Mouse (Mus musculus): ENCODE results near the gene Gucy2c. TPM values are rescaled to one million over a fixed set of nuclear protein-coding genes. Genes with fewer than 3 reads are reported as not detected.
A peak's percentile ranks its signal among the peaks of the same experiment; 100 is the strongest.

Gucy2c gene
- polyA plus RNA-seq, 1 experiment from 2014 or later, result 0.04 TPM

DNA sequence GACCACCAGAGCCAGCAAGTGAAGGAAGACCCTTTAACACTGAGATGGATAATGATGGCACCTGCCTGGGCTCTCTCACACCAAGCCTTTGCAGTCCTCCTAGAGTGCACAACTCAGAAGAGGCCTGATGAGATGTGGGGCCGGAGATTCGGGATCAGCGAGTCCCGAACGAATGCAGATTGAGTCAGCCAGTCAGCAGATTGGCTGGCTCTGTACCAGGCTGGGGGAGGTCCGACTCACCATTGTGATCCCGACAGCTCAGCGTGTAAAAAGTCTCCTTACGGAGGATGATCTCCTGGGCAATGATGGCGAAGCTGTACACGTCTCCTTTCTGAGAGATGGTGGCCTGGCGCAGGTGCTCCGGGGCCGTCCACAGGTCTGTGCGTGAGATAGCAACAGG, 61.1 kb downstream of the Gucy2c start:
- WGBS, result 92% methylated on average over 15 of the region's 15 CpGs
- no peaks in the 10 kb centered on the region for H3K9me3 ChIP-seq
- no peak overlapping the region for H3K27ac ChIP-seq
- no peak for ATAC-seq (ENCODE audit: low FRiP score, low read depth)
- 0 out of 2 replicates have a peak, but pooled peaks cover 2% of the 10 kb centered on the region for H3K27me3 ChIP-seq
- 0 out of 2 replicates have a peak, but pooled peaks cover 5% of the 10 kb centered on the region for H3K4me1 ChIP-seq
- no peak overlapping the region for H3K4me3 ChIP-seq
- no peaks in the 10 kb centered on the region for H3K36me3 ChIP-seq
- no peak overlapping the region for H3K9ac ChIP-seq
- no peak overlapping the region for H3K4me2 ChIP-seq (replicated peaks)

DNA sequence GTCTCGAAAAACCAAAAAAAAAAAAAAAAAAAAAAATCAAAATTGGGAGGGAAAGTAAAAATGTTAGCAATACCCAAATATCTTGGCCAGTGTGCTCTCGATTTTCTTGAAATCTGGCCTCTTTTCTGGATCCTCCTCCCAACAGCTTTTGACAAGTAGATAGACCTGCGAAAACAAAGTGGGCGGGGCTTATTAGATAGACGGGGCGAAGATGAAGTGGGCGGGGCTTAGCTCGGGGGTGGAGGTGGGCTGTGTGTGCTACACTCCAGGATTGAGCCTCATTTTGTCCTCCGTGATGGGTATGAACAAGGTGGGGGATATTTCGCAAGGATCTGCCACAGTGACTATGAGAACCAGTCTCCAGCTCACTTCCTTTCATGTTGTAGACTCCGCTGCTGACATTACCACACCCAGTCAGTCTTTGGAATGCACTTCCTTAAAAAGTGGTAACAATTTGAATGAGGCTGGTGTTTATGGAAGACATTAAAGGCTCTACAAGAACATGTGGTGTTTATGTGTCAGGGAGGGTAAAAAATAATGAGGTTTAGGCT, 65.6 kb downstream of the Gucy2c start:
- no peak overlapping the region for H3K4me2 ChIP-seq (replicated peaks)
- H3K36me3 ChIP-seq, result no peaks in the 10 kb centered on the region
- no peak overlapping the region for H3K27ac ChIP-seq
- H3K9ac ChIP-seq, result no peak overlapping the region
- H3K27me3 ChIP-seq, result 0 out of 2 replicates have a peak, but pooled peaks cover 2% of the 10 kb centered on the region
- ATAC-seq (ENCODE audit: low FRiP score, low read depth), result no peak
- no peak overlapping the region for H3K4me3 ChIP-seq
- 73% methylated on average over 10 of the region's 11 CpGs for WGBS
- no peaks in the 10 kb centered on the region for H3K4me1 ChIP-seq
- no peaks in the 10 kb centered on the region for H3K9me3 ChIP-seq

DNA sequence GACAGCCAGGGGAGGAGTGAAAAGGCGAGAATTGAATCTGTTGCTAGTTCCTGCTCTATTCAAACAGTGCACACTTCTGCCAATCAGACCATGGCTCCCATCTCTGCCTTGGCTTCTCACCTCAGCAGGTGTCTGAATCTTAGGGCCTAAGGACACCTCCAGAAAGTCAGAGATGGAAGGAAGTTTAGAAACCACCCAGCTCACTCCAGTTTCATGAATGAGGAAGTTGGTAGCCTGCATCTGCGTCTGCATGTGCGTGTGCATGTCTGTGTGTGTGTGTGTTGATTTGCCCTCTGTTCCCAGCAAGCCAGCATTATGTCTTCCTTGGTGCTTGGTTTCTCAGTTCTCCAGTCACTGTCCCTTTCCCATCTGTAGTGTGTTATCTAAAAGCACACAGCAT, 67.5 kb downstream of the Gucy2c start:
- Histone ChIP-seq H3K4me3 (no peak overlapping the region), H3K36me3 (no peaks in the 10 kb centered on the region), H3K9me3 (no peaks in the 10 kb centered on the region), H3K4me1 (no peaks in the 10 kb centered on the region), H3K27me3 (no peaks in the 10 kb centered on the region), H3K4me2 (replicated peaks) (no peak overlapping the region), H3K27ac (no peak overlapping the region), H3K9ac (no peak overlapping the region)
- ATAC-seq (ENCODE audit: low FRiP score, low read depth), result no peak
- WGBS, result 80% methylated on average over 3 of the region's 3 CpGs

DNA sequence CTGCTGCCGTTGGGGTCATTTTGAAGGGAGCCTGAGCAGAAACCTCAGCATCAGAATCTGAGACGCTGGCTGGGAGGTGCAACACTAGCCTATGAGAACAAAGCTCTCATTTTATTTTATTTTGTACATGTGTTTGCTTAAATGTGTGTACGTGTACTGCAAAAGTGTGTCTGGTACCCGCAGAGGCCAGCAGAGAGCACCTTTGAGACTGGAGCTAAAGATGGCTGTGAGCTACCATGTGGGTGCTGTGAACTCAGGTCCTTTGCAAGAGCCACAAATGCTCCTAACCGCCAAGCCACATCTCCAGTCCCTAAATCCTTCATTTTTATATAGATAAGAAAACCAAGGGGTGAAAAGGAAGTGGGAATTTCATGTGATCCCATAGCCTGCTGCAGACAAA, 71.2 kb downstream of the Gucy2c start:
- Histone ChIP-seq H3K36me3 (no peaks in the 10 kb centered on the region), H3K27ac (no peak overlapping the region), H3K9ac (no peak overlapping the region), H3K4me2 (replicated peaks) (no peak overlapping the region), H3K27me3 (no peaks in the 10 kb centered on the region), H3K9me3 (no peaks in the 10 kb centered on the region), H3K4me3 (no peak overlapping the region), H3K4me1 (no peaks in the 10 kb centered on the region)
- ATAC-seq (ENCODE audit: low FRiP score, low read depth), result no peak
- WGBS, result 86% methylated on average over 5 of the region's 5 CpGs

DNA sequence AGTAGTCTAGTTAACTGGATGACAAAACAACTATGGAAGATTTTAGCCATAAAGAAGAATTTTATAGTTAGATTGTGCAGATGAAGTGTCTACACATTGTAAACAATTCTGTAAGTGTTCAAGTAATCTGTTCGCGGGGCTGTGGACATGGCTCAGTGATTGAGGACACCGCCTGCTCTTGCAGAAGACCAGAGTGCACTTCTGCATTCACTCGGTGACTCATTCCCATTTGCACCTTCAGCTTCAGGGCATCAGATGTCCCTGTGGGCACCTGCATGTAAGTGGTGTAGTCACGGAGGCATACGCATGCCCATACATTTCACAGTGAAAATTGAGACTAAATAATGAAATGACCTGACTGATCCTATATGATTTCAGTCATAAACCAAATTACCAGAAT, 73.0 kb downstream of the Gucy2c start:
- no peaks in the 10 kb centered on the region for H3K36me3 ChIP-seq
- no peak overlapping the region for H3K27ac ChIP-seq
- 85% methylated on average over 6 of the region's 6 CpGs for WGBS
- no peak overlapping the region for H3K9ac ChIP-seq
- no peaks in the 10 kb centered on the region for H3K4me1 ChIP-seq
- H3K4me2 ChIP-seq (replicated peaks), result no peak overlapping the region
- no peak for ATAC-seq (ENCODE audit: low FRiP score, low read depth)
- H3K4me3 ChIP-seq, result no peak overlapping the region
- H3K9me3 ChIP-seq, result no peaks in the 10 kb centered on the region
- H3K27me3 ChIP-seq, result no peaks in the 10 kb centered on the region

DNA sequence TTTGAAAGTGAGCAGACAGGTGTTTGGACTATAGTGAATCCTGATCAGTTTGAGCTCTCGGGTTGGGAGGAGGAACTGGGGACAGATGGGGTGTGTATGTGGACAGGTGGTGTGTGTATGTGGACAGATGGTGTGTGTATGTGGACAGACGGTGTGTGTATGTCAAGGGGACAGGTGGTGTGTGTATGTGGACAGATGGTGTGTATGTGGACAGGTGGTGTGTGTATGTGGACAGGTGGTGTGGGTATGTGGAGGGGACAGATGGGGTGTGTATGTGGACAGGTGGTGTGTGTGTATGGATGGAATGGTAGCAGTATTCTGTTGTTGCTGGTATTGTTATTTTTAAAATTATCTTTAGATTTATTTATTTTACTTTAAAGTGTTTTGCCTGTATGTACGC, 79.7 kb downstream of the Gucy2c start:
- WGBS, result 91% methylated on average over 3 of the region's 3 CpGs
- Histone ChIP-seq H3K4me3 (no peak overlapping the region), H3K36me3 (no peaks in the 10 kb centered on the region), H3K4me2 (replicated peaks) (no peak overlapping the region), H3K9me3 (no peaks in the 10 kb centered on the region), H3K4me1 (no peaks in the 10 kb centered on the region), H3K27ac (no peak overlapping the region), H3K9ac (no peak overlapping the region), H3K27me3 (no peaks in the 10 kb centered on the region)
- ATAC-seq (ENCODE audit: low FRiP score, low read depth), result peak; percentile 28; the same call in 1 of the 2 replicates

DNA sequence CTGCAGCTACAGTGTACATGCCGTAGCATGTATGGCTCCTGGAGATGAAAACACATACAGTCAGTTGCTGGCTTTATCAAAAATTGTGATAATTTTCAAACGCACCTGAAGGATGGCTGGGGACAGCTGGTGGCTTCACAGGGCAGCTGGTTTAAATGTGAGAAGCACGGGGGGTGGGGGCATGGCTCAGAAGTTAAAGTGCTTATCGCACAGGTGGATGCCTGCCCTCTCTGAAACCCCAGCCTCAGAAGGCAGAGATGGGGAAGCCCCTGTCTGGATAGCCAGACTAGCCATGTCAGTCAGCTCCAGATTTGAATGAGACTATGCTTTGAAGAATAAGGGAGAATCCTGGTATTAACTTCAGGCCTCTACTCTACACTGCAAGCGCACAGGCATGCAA, 80.4 kb downstream of the Gucy2c start:
- Histone ChIP-seq H3K9me3 (no peaks in the 10 kb centered on the region), H3K36me3 (no peaks in the 10 kb centered on the region), H3K27ac (no peak overlapping the region), H3K4me3 (no peak overlapping the region), H3K4me1 (no peaks in the 10 kb centered on the region), H3K27me3 (no peaks in the 10 kb centered on the region), H3K4me2 (replicated peaks) (no peak overlapping the region), H3K9ac (no peak overlapping the region)
- 79% methylated on average over 5 of the region's 5 CpGs for WGBS
- no peak for ATAC-seq (ENCODE audit: low FRiP score, low read depth)

DNA sequence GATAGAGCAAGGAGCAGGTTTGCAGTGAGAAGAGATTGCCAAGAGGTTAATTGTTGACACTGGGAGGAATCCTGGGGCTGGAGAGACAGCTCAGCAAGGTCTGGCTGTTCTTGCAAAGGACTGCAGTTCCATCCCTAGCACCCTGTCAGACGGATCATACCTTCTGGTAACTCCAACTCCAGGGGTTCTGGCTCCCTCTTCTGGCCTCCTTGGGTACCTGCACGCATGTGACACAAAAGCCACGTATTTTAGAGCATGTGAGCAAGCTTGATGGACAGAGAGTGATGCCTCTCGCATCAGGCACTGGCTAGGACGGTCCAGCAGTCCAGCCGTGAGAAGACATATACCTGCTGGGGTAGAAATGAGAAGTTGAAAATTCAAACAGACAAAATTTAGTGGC, 90.3 kb downstream of the Gucy2c start:
- no peak overlapping the region for H3K4me2 ChIP-seq (replicated peaks)
- no peak overlapping the region for H3K9ac ChIP-seq
- no peaks in the 10 kb centered on the region for H3K27me3 ChIP-seq
- H3K36me3 ChIP-seq, result no peaks in the 10 kb centered on the region
- whole genome bisulfite sequencing, result 90% methylated on average over 6 of the region's 6 CpGs
- peaks cover 11% of the 10 kb centered on the region for H3K9me3 ChIP-seq
- no peak overlapping the region for H3K27ac ChIP-seq
- H3K4me3 ChIP-seq, result no peak overlapping the region
- ATAC-seq (ENCODE audit: low FRiP score, low read depth), result no peak
- H3K4me1 ChIP-seq, result peaks cover 6% of the 10 kb centered on the region; the same call in 1 of the 2 replicates

DNA sequence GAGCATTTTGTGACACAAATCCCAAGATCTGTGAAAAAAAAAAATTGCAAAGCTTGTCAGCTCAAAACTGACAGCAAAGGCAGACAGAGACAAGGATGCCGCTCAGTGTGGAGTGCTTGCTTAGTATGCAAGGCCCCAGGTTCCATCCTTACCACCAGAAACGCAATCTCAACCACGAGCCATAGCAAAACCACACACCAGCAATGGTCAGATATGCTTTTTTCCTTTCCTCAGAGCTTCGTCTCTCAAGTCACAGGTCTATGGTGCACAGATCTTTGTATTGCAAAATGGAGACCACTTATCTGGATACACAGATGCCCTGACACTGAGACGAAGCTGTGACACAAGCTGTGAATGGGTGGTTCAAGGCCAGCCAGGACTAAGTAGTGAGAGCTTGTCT, 91.0 kb downstream of the Gucy2c start:
- Histone ChIP-seq H3K4me1 (peaks cover 6% of the 10 kb centered on the region; the same call in 1 of the 2 replicates), H3K36me3 (no peaks in the 10 kb centered on the region), H3K27ac (0 out of 2 replicates have a peak overlapping the region, but pooled peaks have one; percentile 6), H3K4me3 (no peak overlapping the region), H3K27me3 (no peaks in the 10 kb centered on the region), H3K9ac (no peak overlapping the region), H3K9me3 (peaks cover 11% of the 10 kb centered on the region), H3K4me2 (replicated peaks) (no peak overlapping the region)
- 81% methylated on average over 5 of the region's 5 CpGs for WGBS
- ATAC-seq (ENCODE audit: low FRiP score, low read depth), result no peak

DNA sequence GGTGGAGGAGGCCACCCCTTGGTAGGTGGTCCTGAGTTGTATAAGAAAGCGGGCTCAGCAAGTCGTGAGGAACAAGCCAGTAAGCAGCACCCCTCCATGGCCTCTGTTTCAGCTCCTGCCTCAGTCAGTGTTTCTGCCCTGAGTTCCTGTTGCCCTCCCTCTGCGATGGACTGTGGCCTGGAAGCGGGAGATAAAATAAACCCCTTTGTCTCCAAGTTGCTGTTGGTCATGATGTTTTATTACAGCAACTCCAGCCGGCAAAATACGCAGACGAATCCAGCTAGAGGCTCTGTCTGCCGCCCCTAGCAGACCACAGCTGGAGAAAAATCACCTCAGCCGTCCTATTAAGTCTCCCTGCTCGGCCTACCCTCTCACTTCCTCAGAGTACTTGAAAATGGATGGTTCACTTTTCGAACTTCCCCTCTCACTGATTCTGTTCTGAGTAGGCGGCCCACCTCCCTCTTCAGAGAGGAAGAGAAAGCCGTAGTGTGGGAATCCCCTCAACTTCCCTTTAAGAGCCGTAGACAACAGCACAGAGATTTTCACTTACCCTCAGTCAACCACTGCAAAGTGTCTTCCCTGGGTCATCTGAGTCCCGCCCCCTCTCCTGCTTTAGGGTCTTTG, 91.7 kb downstream of the Gucy2c start:
- no peak overlapping the region; the same call in 1 of the 2 replicates for H3K27ac ChIP-seq
- peaks cover 11% of the 10 kb centered on the region for H3K9me3 ChIP-seq
- ATAC-seq (ENCODE audit: low FRiP score, low read depth), result no peak
- H3K4me3 ChIP-seq, result no peak overlapping the region
- no peak overlapping the region for H3K9ac ChIP-seq
- H3K4me2 ChIP-seq (replicated peaks), result no peak overlapping the region
- no peaks in the 10 kb centered on the region for H3K27me3 ChIP-seq
- peaks cover 6% of the 10 kb centered on the region; the same call in 1 of the 2 replicates for H3K4me1 ChIP-seq
- no peaks in the 10 kb centered on the region for H3K36me3 ChIP-seq
- WGBS, result 55% methylated on average over 15 of the region's 15 CpGs

DNA sequence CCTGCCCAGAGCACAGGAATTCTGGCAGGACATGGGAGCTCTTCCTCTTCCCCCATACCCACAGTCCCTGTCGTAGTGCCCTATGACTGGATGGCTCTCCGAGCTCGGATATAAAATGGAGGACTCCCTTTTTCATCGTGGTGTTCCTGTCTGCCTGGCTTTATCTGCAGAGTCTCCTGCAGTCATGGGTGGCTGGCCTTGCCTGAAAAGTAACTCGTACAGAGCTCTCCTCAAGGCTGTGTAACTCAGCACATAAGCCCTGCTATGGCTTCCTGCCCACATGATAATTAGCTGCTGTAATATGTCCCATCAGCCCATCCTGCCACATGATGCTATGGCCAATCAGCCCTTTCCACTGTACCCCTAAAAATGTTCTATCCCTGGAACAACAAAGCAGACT, 96.1 kb downstream of the Gucy2c start:
- Histone ChIP-seq H3K4me2 (replicated peaks) (no peak overlapping the region), H3K4me1 (peaks cover 6% of the 10 kb centered on the region; the same call in 1 of the 2 replicates), H3K4me3 (no peak overlapping the region), H3K27ac (no peak overlapping the region), H3K9ac (no peak overlapping the region), H3K36me3 (no peaks in the 10 kb centered on the region), H3K9me3 (0 out of 2 replicates have a peak, but pooled peaks cover 4% of the 10 kb centered on the region), H3K27me3 (no peaks in the 10 kb centered on the region)
- ATAC-seq (ENCODE audit: low FRiP score, low read depth), result no peak
- WGBS, result 73% methylated on average over 5 of the region's 5 CpGs

DNA sequence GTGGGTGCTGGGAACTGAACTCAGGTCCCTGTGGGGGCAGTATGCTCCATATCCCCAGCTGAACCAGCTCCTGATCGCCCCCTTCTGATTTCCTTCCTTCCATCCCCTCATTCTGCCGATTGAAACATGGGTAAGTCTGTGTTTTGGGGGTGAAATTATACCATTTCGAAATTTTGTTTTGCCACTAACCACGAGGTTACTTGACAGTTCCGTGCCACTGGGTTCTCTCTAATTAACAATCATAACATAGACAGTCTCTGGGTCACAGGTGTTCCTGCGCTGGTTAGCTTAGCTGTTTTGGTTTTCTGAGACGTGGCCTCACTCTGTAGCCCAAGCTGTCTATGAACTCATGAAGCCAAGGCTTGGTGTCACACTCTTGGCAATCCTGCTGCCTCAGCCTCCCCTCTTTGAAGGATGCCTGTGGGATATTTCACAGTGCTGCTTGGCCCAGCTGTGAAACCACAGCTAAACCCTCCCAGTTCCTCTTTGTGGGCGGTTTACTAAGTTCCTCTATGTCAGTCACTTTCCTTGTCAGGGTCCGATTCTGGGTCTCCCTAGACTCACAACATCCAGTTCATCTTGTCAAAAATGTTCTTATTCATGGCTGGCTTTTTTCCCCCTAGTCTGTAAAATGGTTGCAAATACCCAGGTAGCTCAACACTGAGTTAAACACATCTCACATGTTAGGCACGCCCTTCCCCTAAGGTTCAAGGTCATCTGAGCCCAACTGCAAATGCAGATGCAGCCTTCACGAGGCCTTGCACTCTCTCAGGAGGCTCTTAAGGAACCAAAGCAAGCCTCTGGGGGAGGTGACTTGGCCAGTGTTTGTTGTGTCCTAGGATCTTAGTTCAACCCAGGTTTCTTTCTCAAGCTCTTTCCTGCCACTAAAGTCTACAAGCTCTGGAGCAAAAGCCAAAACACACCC, 97.9 kb downstream of the Gucy2c start:
- Histone ChIP-seq H3K36me3 (no peaks in the 10 kb centered on the region), H3K9me3 (0 out of 2 replicates have a peak, but pooled peaks cover 4% of the 10 kb centered on the region), H3K4me1 (no peaks in the 10 kb centered on the region), H3K9ac (no peak overlapping the region), H3K27ac (no peak overlapping the region), H3K27me3 (no peaks in the 10 kb centered on the region), H3K4me3 (no peak overlapping the region), H3K4me2 (replicated peaks) (no peak overlapping the region)
- no peak for ATAC-seq (ENCODE audit: low FRiP score, low read depth)
- WGBS, result 86% methylated on average over 11 of the region's 11 CpGs

Measured in limb, embryonic 13.5 days (tissue).